In genomic region chr14:13649865-13650264, GRCm38 (mm10) we compare ENCODE assay signal across 28 mouse cellular contexts. TPM values are rescaled to one million over a fixed set of nuclear protein-coding genes. Genes with fewer than 3 reads are reported as not detected.
DNase-seq lines count a peak whose midpoint lies in the region; ATAC-seq and TF ChIP-seq lines count a peak whose summit lies in the region.
"Had no signal": no experiment of that assay in that cellular context is flagged by ENCODE, and none has a peak within 500 bp of the region (broad histone marks: within the 10 kb centered on the region; RNA-seq: fewer than 3 reads in every experiment).

No protein-coding gene starts in this region.

- H3K9me3 ChIP-seq in forebrain, embryonic 14.5 days (replicated peaks; ENCODE audit: control insufficient read depth, low read length), result no peaks in the 10 kb centered on the region
- H3K9me3 ChIP-seq in forebrain, embryonic 11.5 days (ENCODE audit: control insufficient read depth, low read length), result no peaks in the 10 kb centered on the region
- H3K9me3 ChIP-seq in forebrain, embryonic 16.5 days (ENCODE audit: control insufficient read depth, low read length), result no peaks in the 10 kb centered on the region
- no peaks in the 10 kb centered on the region for H3K9me3 ChIP-seq in hindbrain, postnatal 0 days (ENCODE audit: low read length)
- H3K9me3 ChIP-seq: embryonic facial prominence, embryonic 13.5 days; embryonic facial prominence, embryonic 15.5 days had no signal

- no peak overlapping the region for H3K4me3 ChIP-seq in forebrain, embryonic 14.5 days (ENCODE audit: low read depth, low read length)
- H3K4me3 ChIP-seq in forebrain, embryonic 11.5 days (ENCODE audit: low read depth, low read length), result no peak overlapping the region
- no peak overlapping the region for H3K4me3 ChIP-seq in forebrain, embryonic 16.5 days (replicated peaks; ENCODE audit: low read length)
- no peak overlapping the region for H3K4me3 ChIP-seq in hindbrain, postnatal 0 days (ENCODE audit: low read length)
- H3K4me3 ChIP-seq: embryonic facial prominence, embryonic 13.5 days; embryonic facial prominence, embryonic 15.5 days; erythroblast, embryonic 14.5 days; gastrocnemius, adult 2 months had no signal

- no peaks in the 10 kb centered on the region for H3K36me3 ChIP-seq in forebrain, embryonic 14.5 days (ENCODE audit: control insufficient read depth, insufficient read depth, low read length)
- H3K36me3 ChIP-seq in forebrain, embryonic 11.5 days (ENCODE audit: control insufficient read depth, insufficient read depth, low read length), result no peaks in the 10 kb centered on the region
- H3K36me3 ChIP-seq in forebrain, embryonic 16.5 days (ENCODE audit: control insufficient read depth, insufficient read depth), result no peaks in the 10 kb centered on the region
- H3K36me3 ChIP-seq in hindbrain, postnatal 0 days (ENCODE audit: insufficient read depth, low read length), result no peaks in the 10 kb centered on the region
- H3K36me3 ChIP-seq: embryonic facial prominence, embryonic 13.5 days; embryonic facial prominence, embryonic 15.5 days had no signal

- H3K4me1 ChIP-seq in forebrain, embryonic 14.5 days (ENCODE audit: control insufficient read depth, insufficient read depth, low read length), result peaks cover 10% of the 10 kb centered on the region
- no peaks in the 10 kb centered on the region for H3K4me1 ChIP-seq in forebrain, embryonic 11.5 days (replicated peaks; ENCODE audit: control insufficient read depth, insufficient read depth, low read length)
- peaks cover 16% of the 10 kb centered on the region for H3K4me1 ChIP-seq in forebrain, embryonic 16.5 days (replicated peaks; ENCODE audit: control insufficient read depth, insufficient read depth, low read length)
- no peaks in the 10 kb centered on the region for H3K4me1 ChIP-seq in hindbrain, postnatal 0 days (ENCODE audit: insufficient read depth, low read length)

- no peak overlapping the region for H3K4me2 ChIP-seq in forebrain, embryonic 14.5 days (ENCODE audit: low read length)
- no peak overlapping the region for H3K4me2 ChIP-seq in forebrain, embryonic 11.5 days (ENCODE audit: low read depth, low read length, severe bottlenecking)
- H3K4me2 ChIP-seq in forebrain, embryonic 16.5 days (ENCODE audit: low read length), result no peak overlapping the region
- H3K4me2 ChIP-seq in hindbrain, postnatal 0 days (ENCODE audit: low read depth, low read length), result no peak overlapping the region
- H3K4me2 ChIP-seq: embryonic facial prominence, embryonic 13.5 days; embryonic facial prominence, embryonic 15.5 days had no signal

- peak; percentile 74 for DNase-seq in forebrain, embryonic 14.5 days (ENCODE audit: low spot score)
- DNase-seq in forebrain, embryonic 11.5 days (ENCODE audit: low spot score), result no peak
- peak; percentile 13 for DNase-seq in brain, adult 2 months (ENCODE audit: low read depth, low spot score)
- peak; percentile 81 for DNase-seq in brain, embryonic 14.5 days (ENCODE audit: low read depth)
- no peak for DNase-seq in testis, postnatal 10 days (ENCODE audit: low spot score)
- DNase-seq in hindbrain, postnatal 0 days (ENCODE audit: low spot score), result no peak
- no peak for DNase-seq in thymus, postnatal 10 days (ENCODE audit: low spot score in 2 of 2)
- DNase-seq: adrenal gland, adult 2 months; adrenal gland, postnatal 10 days; adrenal gland, postnatal 25 days; cerebellum, adult 11 months; cerebellum, adult 18-20 months; cerebellum, adult 8-10 months; cerebellum, adult 9-11 months; cerebellum, postnatal 36 days; embryo, embryonic 11 days; gastrocnemius, adult 2 months had no signal

- no peak overlapping the region for H3K9ac ChIP-seq in forebrain, embryonic 14.5 days (ENCODE audit: low read length)
- no peak overlapping the region for H3K9ac ChIP-seq in forebrain, embryonic 11.5 days (ENCODE audit: low read length)
- no peak overlapping the region for H3K9ac ChIP-seq in forebrain, embryonic 16.5 days (replicated peaks; ENCODE audit: low read depth, low read length)
- no peak overlapping the region for H3K9ac ChIP-seq in hindbrain, postnatal 0 days (replicated peaks; ENCODE audit: low read length)
- H3K9ac ChIP-seq: embryonic facial prominence, embryonic 13.5 days; embryonic facial prominence, embryonic 15.5 days had no signal

- H3K27ac ChIP-seq in forebrain, embryonic 14.5 days (ENCODE audit: low read depth, low read length), result no peak overlapping the region
- no peak overlapping the region for H3K27ac ChIP-seq in forebrain, embryonic 11.5 days (ENCODE audit: low read depth, low read length)
- H3K27ac ChIP-seq in forebrain, embryonic 16.5 days (ENCODE audit: low read length), result no peak overlapping the region
- H3K27ac ChIP-seq in hindbrain, postnatal 0 days, result no peak overlapping the region
- H3K27ac ChIP-seq: embryonic facial prominence, embryonic 13.5 days; embryonic facial prominence, embryonic 15.5 days; gastrocnemius, adult 2 months had no signal

- WGBS in forebrain, embryonic 14.5 days, result 69% methylated on average over 1 of the region's 1 CpGs
- 93% methylated on average over 1 of the region's 1 CpGs for WGBS in forebrain, embryonic 11.5 days
- 55% methylated on average over 1 of the region's 1 CpGs for WGBS in forebrain, embryonic 16.5 days
- 82% methylated on average over 1 of the region's 1 CpGs for WGBS in hindbrain, postnatal 0 days

- TF ChIP-seq POLR2A in brain, embryonic 14.5 days (IDR thresholded peaks at IDR 0.05; ENCODE audit: borderline replicate concordance, extremely low read depth, insufficient read depth, insufficient read length, poor library complexity, severe bottlenecking), result no peak

- no peaks in the 10 kb centered on the region for H3K27me3 ChIP-seq in forebrain, embryonic 14.5 days (replicated peaks; ENCODE audit: control insufficient read depth, insufficient read depth, low read length)
- H3K27me3 ChIP-seq in forebrain, embryonic 11.5 days (ENCODE audit: control insufficient read depth, insufficient read depth, low read length), result no peaks in the 10 kb centered on the region
- no peaks in the 10 kb centered on the region for H3K27me3 ChIP-seq in forebrain, embryonic 16.5 days (replicated peaks; ENCODE audit: control insufficient read depth, insufficient read depth, low read length)
- no peaks in the 10 kb centered on the region for H3K27me3 ChIP-seq in hindbrain, postnatal 0 days (ENCODE audit: insufficient read depth, low read length)
- H3K27me3 ChIP-seq: embryonic facial prominence, embryonic 13.5 days; embryonic facial prominence, embryonic 15.5 days had no signal

- ATAC-seq in forebrain, embryonic 14.5 days, result peak; percentile 59; the same call in 1 of the 2 replicates
- no peak for ATAC-seq in forebrain, embryonic 11.5 days (replicated peaks; ENCODE audit: low FRiP score)
- ATAC-seq in forebrain, embryonic 16.5 days, result peak; percentile 76
- ATAC-seq in hindbrain, postnatal 0 days, result no peak

- TF ChIP-seq CTCF in brain, embryonic 14.5 days (IDR thresholded peaks at IDR 0.05; ENCODE audit: borderline replicate concordance, extremely low read depth, insufficient read depth, insufficient read length), result no peak
- TF ChIP-seq CTCF in hindbrain, postnatal 0 days (IDR thresholded peaks at IDR 0.05; ENCODE audit: low read depth), result no peak

RNA-seq across cellular contexts. Expression of gene Sntn, which starts 20.8 kb away (rescaled TPM):
- polyA plus RNA-seq in forebrain, embryonic 14.5 days (2014; fragmentation: Nextera tagmentation; extraction: Ambion mirVana), result not detected in 2 replicates
- polyA plus RNA-seq in forebrain, embryonic 11.5 days (2014; fragmentation: Nextera tagmentation; extraction: Ambion mirVana), result not detected in 2 replicates
- not detected in 2 replicates for polyA plus RNA-seq in brain, embryonic 14.5 days (2012; rRNA removed)
- 0.20 TPM in 1 of 2 replicates, not detected in the other for polyA plus RNA-seq in forebrain, embryonic 16.5 days (2015; fragmentation: Nextera tagmentation; extraction: Ambion mirVana)
- not detected in 2 replicates for total RNA-seq in hindbrain, postnatal 0 days (2014; rRNA removed)
- 0.11 TPM in 1 of 2 replicates, not detected in the other for polyA plus RNA-seq in hindbrain, postnatal 0 days (2015; fragmentation: Nextera tagmentation; extraction: Ambion mirVana)
- total RNA-seq: adrenal gland, adult 2 months; adrenal gland, postnatal 10 days; adrenal gland, postnatal 25 days; adrenal gland, postnatal 4 days; common myeloid progenitor, adult 5-6 weeks; ES-E14; gastrocnemius, adult 2 months; MEL had no signal
- polyA plus RNA-seq: adrenal gland, adult 2 months; C2C12; embryonic facial prominence, embryonic 11.5 days; embryonic facial prominence, embryonic 13.5 days; erythroblast, embryonic 14.5 days; frontal cortex, adult 2 months had no signal

Comparison
In these comparisons a context has a peak if more than half of its experiments do, and no peak if none do; other contexts are left out.
1. ATAC-seq: peak in forebrain, embryonic 14.5 days (single experiment) and forebrain, embryonic 16.5 days (single experiment); none in forebrain, embryonic 11.5 days (single experiment) and hindbrain, postnatal 0 days (single experiment).
2. DNase-seq: peak in forebrain, embryonic 14.5 days (single experiment), brain, adult 2 months (single experiment) and brain, embryonic 14.5 days (single experiment); none in forebrain, embryonic 11.5 days (single experiment), testis, postnatal 10 days (single experiment), hindbrain, postnatal 0 days (single experiment) and thymus, postnatal 10 days (0 of 2).